Mouse (Mus musculus) bone marrow macrophage, adult 2 months (primary cell): Measurements from ENCODE around the gene Dusp8.

Experiments
- CTCF ChIP-seq: IDR thresholded peaks from 2 replicates; pipeline ENCODE4 v1.5.1; 2012; ENCODE audit warnings: low read depth, mild to moderate bottlenecking, low read length, moderate library complexity
- POLR2A ChIP-seq: IDR thresholded peaks from 2 replicates; pipeline ENCODE4 v1.6.1; 2012; ENCODE audit warnings: mild to moderate bottlenecking, low read depth, low read length, borderline replicate concordance

GRCm38 (mm10) chr7:142040756-142041155 is 54.9 kb downstream of the Dusp8 start:
- no peak for TF ChIP-seq POLR2A
- TF ChIP-seq CTCF: no peak
